Mouse (Mus musculus) liver, embryonic 14.5 days (tissue): Measurements from ENCODE around the gene Mcm7. TPM values are rescaled to one million over a fixed set of nuclear protein-coding genes. Genes with fewer than 3 reads are reported as not detected.

Experiments used
- ATAC-seq: fragments of 200-750 bp; cut with Nextera tagmentation; 2 replicates; pipeline ENCODE4 v1.8.0; 2017; ENCODE audit warnings: moderate number of reproducible peaks, mild to moderate bottlenecking, moderate library complexity; ENCODE audit not compliant: insufficient read depth
- DNase-seq, 3 experiments: peaks; one replicate each; pipeline ENCODE4 v3.0.0-alpha.2; 2012 to 2013; ENCODE audit warnings: low read depth in 3 of 3, low spot score in 3 of 3
- H3K27ac ChIP-seq: fragments of 300-500 bp; sonication (generic); 2 replicates; pipeline ENCODE4 v1.5.1; 2014; ENCODE audit warnings: moderate library complexity, mild to moderate bottlenecking, control low read depth, inconsistent platforms
- H3K27me3 ChIP-seq: fragments of 300-500 bp; sonication (generic); 2 replicates; pipeline ENCODE4 v1.6.1; 2014; ENCODE audit warnings: mild to moderate bottlenecking, low read length, moderate library complexity; ENCODE audit not compliant: control insufficient read depth, insufficient read depth
- H3K36me3 ChIP-seq: fragments of 300-500 bp; sonication (generic); replicated peaks from 2 replicates; pipeline ENCODE4 v1.6.1; 2014; ENCODE audit warnings: low read depth; ENCODE audit not compliant: control insufficient read depth, insufficient read depth
- H3K4me1 ChIP-seq, 2 experiments: fragments of 200-500 bp in 1 of 2; fragments of 300-500 bp in 1 of 2; sonication (generic) in 1 of 2; replicated peaks; 2 replicates each; pipeline ENCODE4 v1.6.1; 2012 to 2014; ENCODE audit warnings: antibody characterized with exemption in 1 of 2, inconsistent platforms in 1 of 2, low read length in 1 of 2; ENCODE audit not compliant: control insufficient read depth in 2 of 2, insufficient read depth in 2 of 2
- H3K4me2 ChIP-seq: fragments of 300-500 bp; sonication (generic); 2 replicates; pipeline ENCODE4 v1.6.1; 2014; ENCODE audit warnings: low read depth, mild to moderate bottlenecking, control low read depth, moderate library complexity
- H3K4me3 ChIP-seq, 2 experiments: fragments of 200-500 bp in 1 of 2; fragments of 300-500 bp in 1 of 2; sonication (generic) in 1 of 2; 2 replicates each; pipeline ENCODE4 v1.5.1; 2012 to 2014; ENCODE audit warnings: low read depth in 2 of 2, low read length in 2 of 2, mild to moderate bottlenecking in 2 of 2, control low read depth in 1 of 2, inconsistent platforms in 1 of 2, moderate library complexity in 1 of 2; ENCODE audit not compliant: insufficient read depth in 1 of 2
- H3K9ac ChIP-seq: fragments of 300-500 bp; sonication (generic); replicated peaks from 2 replicates; pipeline ENCODE4 v1.6.1; 2014; ENCODE audit warnings: mild to moderate bottlenecking, control low read depth, moderate library complexity
- H3K9me3 ChIP-seq: fragments of 300-500 bp; sonication (generic); 2 replicates; pipeline ENCODE4 v1.6.1; 2016; ENCODE audit warnings: low read length, mixed read lengths; ENCODE audit not compliant: control insufficient read depth
- CTCF ChIP-seq: IDR thresholded peaks from 2 replicates; pipeline ENCODE4 v1.5.1; 2016; ENCODE audit warnings: antibody characterized with exemption, low read depth, control low read depth
- EP300 ChIP-seq: IDR thresholded peaks from 2 replicates; pipeline ENCODE4 v1.6.1; 2016; ENCODE audit warnings: antibody characterized with exemption, low read depth
- WGBS: fragments of 180-500 bp; shearing (Covaris S2); extraction: QIAGEN DNeasy Blood & Tissue Kit; methylation state at CpG from one replicate; pipeline ENCODE4 v1.1.7; 2014; ENCODE audit not compliant: insufficient replicate concordance; 5-methylcytosine and 5-hydroxymethylcytosine counted together
- polyA plus RNA-seq, 2 experiments: library from polyadenylated mRNA; depleted of rRNA in 1 of 2; stranded (reverse) in 1 of 2; unstranded in 1 of 2; fragments of >200 nt; fragmentation: Nextera tagmentation in 1 of 2; extraction: Ambion mirVana in 1 of 2; gene quantifications; 2 replicates each; pipeline versions ENCODE4 v1.2.1 to v1.2.3; 2012 to 2014

Gene Mcm7
- polyA plus RNA-seq, 2 experiments = 116 to 182 TPM

- Histone ChIP-seq H3K9me3 (no peaks in the 10 kb centered on the region), H3K36me3 (peaks cover 48% of the 10 kb centered on the region), H3K4me3 (peak overlapping the region; percentile 77 to 88), H3K27me3 (no peaks in the 10 kb centered on the region), H3K4me1 (peaks cover 15 to 16% of the 10 kb centered on the region in 2 experiments), H3K4me2 (peak overlapping the region; percentile 82), H3K9ac (peak overlapping the region; percentile 96), H3K27ac (peak overlapping the region; percentile 92)
- WGBS = under 1% methylated on average over 47 of the region's 47 CpGs
- TF ChIP-seq EP300 (no peak), CTCF (peak; percentile 58)
- DNase-seq = peak; percentile 91 to 94 (median 92)
- ATAC-seq = peak; percentile 82
Measured at GRCm38 (mm10) chr5:138170936-138171561, 1.2 kb downstream of the Mcm7 start.

- DNase-seq = no peak
- H3K4me1 ChIP-seq = peaks cover 16% of the 10 kb centered on the region in 2 experiments
- no peaks in the 10 kb centered on the region for H3K9me3 ChIP-seq
- H3K4me3 ChIP-seq = no peak overlapping the region
- no peak overlapping the region for H3K4me2 ChIP-seq
- 86% methylated on average over 8 of the region's 8 CpGs for WGBS
- H3K27me3 ChIP-seq = no peaks in the 10 kb centered on the region
- TF ChIP-seq CTCF = no peak
- TF ChIP-seq EP300 = no peak
- H3K27ac ChIP-seq = no peak overlapping the region
- H3K9ac ChIP-seq = no peak overlapping the region
- peaks cover 78% of the 10 kb centered on the region for H3K36me3 ChIP-seq
- ATAC-seq = no peak
Measured at GRCm38 (mm10) chr5:138165594-138165993, 6.6 kb downstream of the Mcm7 start.

GRCm38 (mm10) chr5:138163610-138164009 is 8.6 kb downstream of the Mcm7 start:
- DNase-seq (no peak), ATAC-seq (no peak)
- TF ChIP-seq EP300 (no peak), CTCF (no peak)
- Histone ChIP-seq H3K27ac (no peak overlapping the region), H3K4me1 (peaks cover 14 to 17% of the 10 kb centered on the region in 2 experiments), H3K9me3 (no peaks in the 10 kb centered on the region), H3K27me3 (no peaks in the 10 kb centered on the region), H3K36me3 (peaks cover 61% of the 10 kb centered on the region), H3K4me2 (no peak overlapping the region), H3K9ac (no peak overlapping the region), H3K4me3 (no peak overlapping the region)
- 77% methylated on average over 10 of the region's 10 CpGs for WGBS

- Histone ChIP-seq H3K27me3 (no peaks in the 10 kb centered on the region), H3K36me3 (peaks cover 56% of the 10 kb centered on the region), H3K27ac (no peak overlapping the region), H3K4me1 (peaks cover 14 to 17% of the 10 kb centered on the region in 2 experiments), H3K9me3 (no peaks in the 10 kb centered on the region), H3K9ac (no peak overlapping the region), H3K4me3 (no peak overlapping the region; a peak in 1 of 4 replicates), H3K4me2 (no peak overlapping the region)
- WGBS = 43% methylated on average over 6 of the region's 6 CpGs
- DNase-seq (no peak), ATAC-seq (no peak)
- TF ChIP-seq CTCF (no peak), EP300 (no peak)
Measured at GRCm38 (mm10) chr5:138163046-138163445, 9.2 kb downstream of the Mcm7 start.

- Histone ChIP-seq H3K4me3 (peak within 1 kb of the TSS; percentile 77 to 98), H3K9ac (peak within 1 kb of the TSS; percentile 72), H3K4me2 (peak within 1 kb of the TSS; percentile 83), H3K4me1 (peaks cover 14 to 17% of the 10 kb centered on the region in 2 experiments), H3K36me3 (peaks cover 36% of the 10 kb centered on the region), H3K27me3 (no peaks in the 10 kb centered on the region), H3K27ac (peak within 1 kb of the TSS; percentile 6), H3K9me3 (no peaks in the 10 kb centered on the region)
- ATAC-seq = peak; percentile 94
- peak; percentile 83 to 85 (median 85) for DNase-seq
- TF ChIP-seq EP300 (no peak), CTCF (no peak)
- WGBS = under 1% methylated on average over 42 of the region's 42 CpGs
Measured at GRCm38 (mm10) chr5:138160842-138161665, 11.2 kb downstream of the Mcm7 start, which contains the start of gene Cops6. Gene Cops6, plus strand, starts transcription at chr5:138161071.
